Mouse (Mus musculus): ENCODE measurements around the gene Gm45716.
"Not testable (repeated sequence)": the region's sequence is repeated elsewhere in the genome, so short reads cannot be mapped to it uniquely, and the experiment has no call there.

Gm45716 gene

GRCm38 (mm10) chr11:90250730-90251129 is 63.2 kb downstream of the Gm45716 start:
- DNase-seq (ENCODE audit: low spot score) = no peak

- no peak for DNase-seq (ENCODE audit: low spot score)
Measured at GRCm38 (mm10) chr11:90251923-90252322, 64.4 kb downstream of the Gm45716 start.

GRCm38 (mm10) chr11:90252366-90252765 is 64.9 kb downstream of the Gm45716 start:
- DNase-seq (ENCODE audit: low spot score) = peak; percentile 44

GRCm38 (mm10) chr11:90254536-90254935 is 67.1 kb downstream of the Gm45716 start:
- DNase-seq (ENCODE audit: low spot score) = no peak

- no peak for DNase-seq (ENCODE audit: low spot score)
Measured at GRCm38 (mm10) chr11:90255687-90256086, 68.2 kb downstream of the Gm45716 start.

GRCm38 (mm10) chr11:90256833-90257525 is 69.5 kb downstream of the Gm45716 start:
- DNase-seq (ENCODE audit: low spot score) = no peak

- no peak for DNase-seq (ENCODE audit: low spot score)
Measured at GRCm38 (mm10) chr11:90258321-90258927, 70.9 kb downstream of the Gm45716 start.

- no peak for DNase-seq (ENCODE audit: low spot score)
Measured at GRCm38 (mm10) chr11:90259071-90259470, 71.6 kb downstream of the Gm45716 start.

GRCm38 (mm10) chr11:90259826-90260225 is 72.3 kb downstream of the Gm45716 start:
- DNase-seq (ENCODE audit: low spot score) = no peak

- no peak for DNase-seq (ENCODE audit: low spot score)
Measured at GRCm38 (mm10) chr11:90264180-90264579, 76.7 kb downstream of the Gm45716 start.

GRCm38 (mm10) chr11:90265581-90265980 is 78.1 kb downstream of the Gm45716 start:
- DNase-seq (ENCODE audit: low spot score) = no peak

GRCm38 (mm10) chr11:90268934-90269333 is 81.5 kb downstream of the Gm45716 start:
- no peak for DNase-seq (ENCODE audit: low spot score)

- no peak for DNase-seq (ENCODE audit: low spot score)
Measured at GRCm38 (mm10) chr11:90269398-90270123, 82.1 kb downstream of the Gm45716 start.

- DNase-seq (ENCODE audit: low spot score) = no peak
Measured at GRCm38 (mm10) chr11:90270132-90270877, 82.8 kb downstream of the Gm45716 start.

- DNase-seq (ENCODE audit: low spot score) = no peak
Measured at GRCm38 (mm10) chr11:90274187-90274586, 86.7 kb downstream of the Gm45716 start.

- DNase-seq (ENCODE audit: low spot score) = no peak
Measured at GRCm38 (mm10) chr11:90275663-90276062, 88.2 kb downstream of the Gm45716 start.

- DNase-seq (ENCODE audit: low spot score) = no peak
Measured at GRCm38 (mm10) chr11:90276150-90276549, 88.7 kb downstream of the Gm45716 start.

GRCm38 (mm10) chr11:90276561-90276960 is 89.1 kb downstream of the Gm45716 start:
- no peak for DNase-seq (ENCODE audit: low spot score)

GRCm38 (mm10) chr11:90280069-90280468 is 92.6 kb downstream of the Gm45716 start:
- DNase-seq (ENCODE audit: low spot score) = no peak

- not testable (repeated sequence) for DNase-seq (ENCODE audit: low spot score)
Measured at GRCm38 (mm10) chr11:90281943-90282342, 94.5 kb downstream of the Gm45716 start.

GRCm38 (mm10) chr11:90283159-90283558 is 95.7 kb downstream of the Gm45716 start:
- no peak for DNase-seq (ENCODE audit: low spot score)

- no peak for DNase-seq (ENCODE audit: low spot score)
Measured at GRCm38 (mm10) chr11:90283601-90284000, 96.1 kb downstream of the Gm45716 start.

Measured in testis, postnatal 10 days (tissue).